In genomic region chr17:31039626-31040025, GRCm38 (mm10) we compare ENCODE assay signal across 9 mouse cellular contexts. TPM values are rescaled to one million over a fixed set of nuclear protein-coding genes. Genes with fewer than 3 reads are reported as not detected.
A peak's percentile ranks its signal among the peaks of the same experiment; 100 is the strongest.
DNase-seq lines count a peak whose midpoint lies in the region; ATAC-seq and TF ChIP-seq lines count a peak whose summit lies in the region.
"Had no signal": no experiment of that assay in that cellular context is flagged by ENCODE, and none has a peak within 500 bp of the region (broad histone marks: within the 10 kb centered on the region; RNA-seq: fewer than 3 reads in every experiment).

No protein-coding gene starts in this region.

- H3K9me3 ChIP-seq in forebrain, embryonic 10.5 days = no peaks in the 10 kb centered on the region
- no peaks in the 10 kb centered on the region for H3K9me3 ChIP-seq in heart, embryonic 11.5 days (replicated peaks; ENCODE audit: control insufficient read depth, low read length)

- 83% methylated on average over 7 of the region's 7 CpGs for WGBS in forebrain, embryonic 10.5 days
- 65% methylated on average over 7 of the region's 7 CpGs for WGBS in heart, embryonic 11.5 days (ENCODE audit: insufficient replicate concordance)

- H3K9ac ChIP-seq in heart, embryonic 11.5 days (ENCODE audit: low read depth, low read length) = no peak overlapping the region
- H3K9ac ChIP-seq: hindbrain, embryonic 14.5 days had no signal

- no peak overlapping the region for H3K27ac ChIP-seq in forebrain, embryonic 10.5 days
- H3K27ac ChIP-seq in heart, embryonic 11.5 days (ENCODE audit: low read depth, low read length) = no peak overlapping the region
- H3K27ac ChIP-seq: hindbrain, embryonic 14.5 days; left cerebral cortex, adult 2 months had no signal

- no peak overlapping the region for H3K4me3 ChIP-seq in C2C12 (ENCODE audit: insufficient read depth, poor library complexity, severe bottlenecking)
- no peak overlapping the region for H3K4me3 ChIP-seq in forebrain, embryonic 10.5 days
- no peak overlapping the region for H3K4me3 ChIP-seq in heart, embryonic 11.5 days (ENCODE audit: low read depth, low read length)
- H3K4me3 ChIP-seq: left cerebral cortex, adult 2 months had no signal

- peaks cover 15% of the 10 kb centered on the region for H3K4me1 ChIP-seq in forebrain, embryonic 10.5 days
- peaks cover under 1% of the 10 kb centered on the region for H3K4me1 ChIP-seq in heart, embryonic 11.5 days (ENCODE audit: control insufficient read depth, insufficient read depth, low read length)

- DNase-seq in A20 (ENCODE audit: low read depth, low spot score) = peak; percentile 87
- DNase-seq in forebrain, embryonic 10.5 days (ENCODE audit: extremely low spot score, low spot score) = no peak

- no peak overlapping the region for H3ac ChIP-seq in C2C12 (ENCODE audit: control insufficient read depth, insufficient read length, low read depth)

- H3K36me3 ChIP-seq in C2C12 (ENCODE audit: control insufficient read depth, insufficient read depth) = no peaks in the 10 kb centered on the region
- H3K36me3 ChIP-seq in forebrain, embryonic 10.5 days (replicated peaks) = no peaks in the 10 kb centered on the region
- H3K36me3 ChIP-seq in heart, embryonic 11.5 days (ENCODE audit: control insufficient read depth, insufficient read depth, low read length) = no peaks in the 10 kb centered on the region

- no peak for TF ChIP-seq CTCF in C2C12 (IDR thresholded peaks at IDR 0.05; ENCODE audit: control insufficient read depth, insufficient read depth, insufficient read length)

- H3K79me2 ChIP-seq in C2C12 (ENCODE audit: control insufficient read depth, insufficient read depth) = no peaks in the 10 kb centered on the region

- no peak overlapping the region for H3K4me2 ChIP-seq in heart, embryonic 11.5 days
- H3K4me2 ChIP-seq: hindbrain, embryonic 14.5 days had no signal

- no peaks in the 10 kb centered on the region for H3K27me3 ChIP-seq in C2C12 (ENCODE audit: control insufficient read depth, insufficient read depth, insufficient read length)
- no peaks in the 10 kb centered on the region for H3K27me3 ChIP-seq in forebrain, embryonic 10.5 days (ENCODE audit: poor library complexity, severe bottlenecking)
- H3K27me3 ChIP-seq in heart, embryonic 11.5 days (ENCODE audit: control insufficient read depth, insufficient read depth, low read length) = no peaks in the 10 kb centered on the region

- peak; percentile 85 for ATAC-seq in common myeloid progenitor, adult 5-6 weeks (replicated peaks; ENCODE audit: low read depth, poor library complexity, severe bottlenecking)
- ATAC-seq in megakaryocyte progenitor cell, adult 5-6 weeks (replicated peaks; ENCODE audit: poor library complexity) = peak; percentile 82
- ATAC-seq in heart, embryonic 11.5 days (replicated peaks; ENCODE audit: insufficient number of reproducible peaks, low FRiP score, low TSS enrichment) = no peak
- ATAC-seq in frontal cortex, adult (ENCODE audit: low TSS enrichment) = no peak

- no peaks in the 10 kb centered on the region for H3K79me3 ChIP-seq in C2C12 (ENCODE audit: low read depth)

TF ChIP-seq in C2C12, 6 proteins besides CTCF, POLR2A, EP300 and RAD21:
- TF ChIP-seq USF1 (IDR thresholded peaks at IDR 0.05; ENCODE audit: low read depth) (peak; percentile 15), MYOG (IDR thresholded peaks at IDR 0.05; ENCODE audit: control insufficient read depth, extremely low read depth, insufficient read length) (no peak), CEBPB (IDR thresholded peaks at IDR 0.05; ENCODE audit: low read depth) (no peak), MAX (IDR thresholded peaks at IDR 0.05) (no peak), MYOD1 (IDR thresholded peaks at IDR 0.05; ENCODE audit: control insufficient read depth, insufficient read length, low read depth) (no peak), FOSL1 (IDR thresholded peaks at IDR 0.05; ENCODE audit: insufficient read depth, low read length, poor library complexity, severe bottlenecking) (no peak)

RNA-seq across cellular contexts. Expression of gene Abcg1, which starts 17.8 kb away (rescaled TPM):
- 0.46 TPM for polyA plus RNA-seq in C2C12 (2012; fragmentation: generic; extraction: Trizol)
- 19.5 and 22.7 TPM in 2 replicates for total RNA-seq in common myeloid progenitor, adult 5-6 weeks (2017)
- total RNA-seq in megakaryocyte progenitor cell, adult 5-6 weeks (2015) = 6.2 and 8.3 TPM in 2 replicates
- total RNA-seq in megakaryocyte progenitor cell, adult 5-6 weeks (2017) = 10.6 and 11.3 TPM in 2 replicates
- 6.7 and 7.9 TPM in 2 replicates for polyA plus RNA-seq in forebrain, embryonic 10.5 days (2016; fragmentation: Nextera tagmentation; extraction: Ambion mirVana)
- 4.6 and 6.4 TPM in 2 replicates for polyA plus RNA-seq in heart, embryonic 11.5 days (2014; fragmentation: Nextera tagmentation; extraction: Ambion mirVana)

Comparison
In these comparisons a context has a peak if more than half of its experiments do, and no peak if none do; other contexts are left out.
1. ATAC-seq: peak in common myeloid progenitor, adult 5-6 weeks (single experiment) and megakaryocyte progenitor cell, adult 5-6 weeks (single experiment); none in heart, embryonic 11.5 days (single experiment) and frontal cortex, adult (single experiment).